In the genomic region with DNA sequence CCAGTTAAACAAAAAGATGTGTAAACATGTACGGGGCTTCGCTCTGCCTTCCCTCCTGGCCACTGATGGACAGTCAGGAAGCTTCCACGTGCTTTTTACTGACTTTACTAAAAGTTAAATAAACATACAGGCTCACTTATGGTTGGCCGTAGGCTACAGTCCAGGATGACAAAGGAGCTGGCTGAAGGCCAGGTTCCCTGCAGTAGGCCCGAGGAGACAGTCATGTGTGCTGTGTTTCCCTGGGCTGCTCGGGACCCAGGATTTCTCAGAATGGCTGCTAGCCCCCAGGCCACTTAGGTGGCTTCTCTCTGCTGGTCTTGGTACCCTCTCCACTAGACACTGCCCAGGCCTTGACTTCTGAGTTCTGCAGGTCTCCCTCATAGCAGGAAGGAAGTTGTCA, we compare ENCODE assay signal across 8 mouse cellular contexts. TPM values are rescaled to one million over a fixed set of nuclear protein-coding genes. Genes with fewer than 3 reads are reported as not detected.
A peak's percentile ranks its signal among the peaks of the same experiment; 100 is the strongest.
DNase-seq lines count a peak whose midpoint lies in the region; ATAC-seq lines count a peak whose summit lies in the region.
"Had no signal": no experiment of that assay in that cellular context is flagged by ENCODE, and none has a peak within 500 bp of the region (broad histone marks: within the 10 kb centered on the region; RNA-seq: fewer than 3 reads in every experiment).

No protein-coding gene starts in this region.

- WGBS in neural tube, embryonic 13.5 days: 45% methylated on average over 6 of the region's 6 CpGs
- 52% methylated on average over 6 of the region's 6 CpGs for WGBS in neural tube, embryonic 15.5 days
- WGBS in kidney, embryonic 16.5 days: 43% methylated on average over 6 of the region's 6 CpGs

- H3K4me2 ChIP-seq in neural tube, embryonic 13.5 days: no peak overlapping the region
- H3K4me2 ChIP-seq in neural tube, embryonic 15.5 days: no peak overlapping the region
- H3K4me2 ChIP-seq in kidney, embryonic 16.5 days (replicated peaks; ENCODE audit: low read depth, low read length): no peak overlapping the region
- H3K4me2 ChIP-seq: neural tube, embryonic 12.5 days had no signal

- peak; percentile 77 to 83 for DNase-seq in cerebellum, postnatal 25 days
- DNase-seq in yolk sac, embryonic 10.5 days (ENCODE audit: low spot score): peak; percentile 64
- DNase-seq in spleen, adult 18-20 months: no peak
- DNase-seq in spleen, postnatal 4 days (ENCODE audit: low spot score in 2 of 2): no peak

- no peak overlapping the region for H3K9ac ChIP-seq in neural tube, embryonic 13.5 days
- no peak overlapping the region for H3K9ac ChIP-seq in neural tube, embryonic 15.5 days (replicated peaks)
- 0 out of 2 replicates have a peak overlapping the region, but pooled peaks have one; percentile 38 for H3K9ac ChIP-seq in kidney, embryonic 16.5 days (replicated peaks; ENCODE audit: low read length)

- peaks cover 30% of the 10 kb centered on the region for H3K4me1 ChIP-seq in neural tube, embryonic 13.5 days (replicated peaks)
- peaks cover 16% of the 10 kb centered on the region for H3K4me1 ChIP-seq in neural tube, embryonic 15.5 days
- 0 out of 2 replicates have a peak, but pooled peaks cover 10% of the 10 kb centered on the region for H3K4me1 ChIP-seq in kidney, embryonic 16.5 days (ENCODE audit: insufficient read depth, low read length)

- no peak for ATAC-seq in neural tube, embryonic 13.5 days (ENCODE audit: low read depth)
- ATAC-seq in neural tube, embryonic 15.5 days (ENCODE audit: low FRiP score): no peak
- no peak for ATAC-seq in kidney, embryonic 16.5 days (ENCODE audit: low FRiP score, low TSS enrichment)

- no peak overlapping the region for H3K4me3 ChIP-seq in neural tube, embryonic 13.5 days
- no peak overlapping the region for H3K4me3 ChIP-seq in neural tube, embryonic 15.5 days (replicated peaks)
- no peak overlapping the region for H3K4me3 ChIP-seq in kidney, embryonic 16.5 days (ENCODE audit: low read length)
- H3K4me3 ChIP-seq: neural tube, embryonic 12.5 days had no signal

- H3K36me3 ChIP-seq in neural tube, embryonic 13.5 days: peaks cover 46% of the 10 kb centered on the region
- H3K36me3 ChIP-seq in neural tube, embryonic 15.5 days: peaks cover 42% of the 10 kb centered on the region
- peaks cover 49% of the 10 kb centered on the region for H3K36me3 ChIP-seq in kidney, embryonic 16.5 days (ENCODE audit: insufficient read depth, low read length)

- peak overlapping the region; percentile 54; the same call in 1 of the 2 replicates for H3K27ac ChIP-seq in neural tube, embryonic 13.5 days (replicated peaks)
- H3K27ac ChIP-seq in neural tube, embryonic 15.5 days (replicated peaks): no peak overlapping the region; the same call in 1 of the 2 replicates
- no peak overlapping the region for H3K27ac ChIP-seq in kidney, embryonic 16.5 days (ENCODE audit: low read length)
- H3K27ac ChIP-seq: neural tube, embryonic 12.5 days had no signal

- H3K9me3 ChIP-seq in neural tube, embryonic 13.5 days: no peaks in the 10 kb centered on the region
- H3K9me3 ChIP-seq in neural tube, embryonic 15.5 days (replicated peaks): no peaks in the 10 kb centered on the region
- no peaks in the 10 kb centered on the region for H3K9me3 ChIP-seq in kidney, embryonic 16.5 days (ENCODE audit: low read length)
- H3K9me3 ChIP-seq: neural tube, embryonic 12.5 days had no signal

- H3K27me3 ChIP-seq in neural tube, embryonic 13.5 days: no peaks in the 10 kb centered on the region
- no peaks in the 10 kb centered on the region for H3K27me3 ChIP-seq in neural tube, embryonic 15.5 days (replicated peaks)
- H3K27me3 ChIP-seq in kidney, embryonic 16.5 days (ENCODE audit: insufficient read depth, low read length): no peaks in the 10 kb centered on the region
- H3K27me3 ChIP-seq: neural tube, embryonic 12.5 days had no signal

RNA-seq across cellular contexts. Expression of a gene that starts 6.9 kb away (rescaled TPM):
- polyA plus RNA-seq in neural tube, embryonic 13.5 days (2015; fragmentation: Nextera tagmentation; extraction: Ambion mirVana): 94.9 and 111 TPM in 2 replicates
- polyA plus RNA-seq in neural tube, embryonic 15.5 days (2015; fragmentation: Nextera tagmentation; extraction: Ambion mirVana): 138 and 147 TPM in 2 replicates
- 55.7 and 63.3 TPM in 2 replicates for polyA plus RNA-seq in kidney, embryonic 16.5 days (2015; fragmentation: Nextera tagmentation; extraction: Ambion mirVana)

RNA-seq across cellular contexts. Expression of a gene that starts 22.0 kb away (rescaled TPM):
- polyA plus RNA-seq in neural tube, embryonic 13.5 days (2015; fragmentation: Nextera tagmentation; extraction: Ambion mirVana): 0.10 TPM in 1 of 2 replicates, not detected in the other
- 0.05 and 1.6 TPM in 2 replicates for polyA plus RNA-seq in neural tube, embryonic 15.5 days (2015; fragmentation: Nextera tagmentation; extraction: Ambion mirVana)
- 12.6 and 15.4 TPM in 2 replicates for polyA plus RNA-seq in kidney, embryonic 16.5 days (2015; fragmentation: Nextera tagmentation; extraction: Ambion mirVana)

RNA-seq across cellular contexts. Expression of a gene that starts 25.9 kb away (rescaled TPM):
- polyA plus RNA-seq in neural tube, embryonic 13.5 days (2015; fragmentation: Nextera tagmentation; extraction: Ambion mirVana): 0.50 and 0.66 TPM in 2 replicates
- 0.79 and 1.2 TPM in 2 replicates for polyA plus RNA-seq in neural tube, embryonic 15.5 days (2015; fragmentation: Nextera tagmentation; extraction: Ambion mirVana)
- 1.5 and 2.1 TPM in 2 replicates for polyA plus RNA-seq in kidney, embryonic 16.5 days (2015; fragmentation: Nextera tagmentation; extraction: Ambion mirVana)

RNA-seq across cellular contexts. Expression of a gene that starts 52.2 kb away (rescaled TPM):
- 3.3 and 5.1 TPM in 2 replicates for polyA plus RNA-seq in neural tube, embryonic 13.5 days (2015; fragmentation: Nextera tagmentation; extraction: Ambion mirVana)
- polyA plus RNA-seq in neural tube, embryonic 15.5 days (2015; fragmentation: Nextera tagmentation; extraction: Ambion mirVana): 4.2 and 22.0 TPM in 2 replicates
- 4.5 and 4.8 TPM in 2 replicates for polyA plus RNA-seq in kidney, embryonic 16.5 days (2015; fragmentation: Nextera tagmentation; extraction: Ambion mirVana)

Comparison
In these comparisons a context has a peak if more than half of its experiments do, and no peak if none do; other contexts are left out.
1. DNase-seq: peak in cerebellum, postnatal 25 days (2 of 2) and yolk sac, embryonic 10.5 days (single experiment); none in spleen, adult 18-20 months (0 of 2) and spleen, postnatal 4 days (0 of 2).